In the genomic region with DNA sequence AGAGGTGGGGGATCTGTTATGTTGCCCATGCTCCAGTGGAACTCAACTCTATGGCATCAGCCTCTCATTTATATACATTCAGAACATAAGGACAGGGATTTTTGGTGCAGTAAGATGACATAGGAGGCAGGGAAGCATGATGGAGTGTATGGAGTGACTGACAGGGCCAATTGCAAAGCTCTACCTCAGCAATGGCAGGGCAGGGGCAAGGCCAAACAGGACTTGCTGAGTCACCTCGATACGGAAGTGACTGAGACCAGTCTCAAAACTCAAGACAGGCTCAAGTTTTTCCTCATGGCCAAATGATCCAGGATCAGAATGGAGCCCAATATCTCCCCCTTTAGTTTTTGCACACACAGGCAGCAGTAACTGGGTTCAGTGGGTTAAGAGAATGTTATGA, we compare ENCODE assay signal across 19 mouse cellular contexts. TPM values are rescaled to one million over a fixed set of nuclear protein-coding genes. Genes with fewer than 3 reads are reported as not detected.
DNase-seq lines count a peak whose midpoint lies in the region; ATAC-seq and TF ChIP-seq lines count a peak whose summit lies in the region.
"Had no signal": no experiment of that assay in that cellular context is flagged by ENCODE, and none has a peak within 500 bp of the region (broad histone marks: within the 10 kb centered on the region; RNA-seq: fewer than 3 reads in every experiment).

No protein-coding gene starts in this region.

- WGBS in forebrain, embryonic 16.5 days = 86% methylated on average over 2 of the region's 2 CpGs

- no peaks in the 10 kb centered on the region for H3K27me3 ChIP-seq in forebrain, embryonic 16.5 days (replicated peaks; ENCODE audit: control insufficient read depth, insufficient read depth, low read length)
- H3K27me3 ChIP-seq: embryonic facial prominence, embryonic 12.5 days; forebrain, embryonic 15.5 days; heart, embryonic 12.5 days; hindbrain, embryonic 12.5 days; Patski had no signal

- no peak overlapping the region for H3K4me3 ChIP-seq in gastrocnemius, adult 2 months
- H3K4me3 ChIP-seq in bone marrow macrophage, adult 2 months (ENCODE audit: insufficient read depth, low read length) = no peak overlapping the region
- H3K4me3 ChIP-seq in forebrain, embryonic 16.5 days (replicated peaks; ENCODE audit: low read length) = no peak overlapping the region
- H3K4me3 ChIP-seq: embryonic facial prominence, embryonic 12.5 days; forebrain, embryonic 15.5 days; heart, embryonic 12.5 days; hindbrain, embryonic 12.5 days had no signal

- peaks cover 14% of the 10 kb centered on the region for H3K4me1 ChIP-seq in bone marrow macrophage, adult 2 months (ENCODE audit: control insufficient read depth, insufficient read depth, low read length)
- H3K4me1 ChIP-seq in forebrain, embryonic 16.5 days (replicated peaks; ENCODE audit: control insufficient read depth, insufficient read depth, low read length) = no peaks in the 10 kb centered on the region
- H3K4me1 ChIP-seq: embryonic facial prominence, embryonic 12.5 days; forebrain, embryonic 15.5 days; heart, embryonic 12.5 days; hindbrain, embryonic 12.5 days had no signal

- peak overlapping the region; percentile 20 for H3K27ac ChIP-seq in gastrocnemius, adult 2 months
- peak overlapping the region; percentile 52 for H3K27ac ChIP-seq in bone marrow macrophage, adult 2 months (ENCODE audit: insufficient read depth, low read depth, low read length)
- H3K27ac ChIP-seq in forebrain, embryonic 16.5 days (ENCODE audit: low read length) = no peak overlapping the region
- H3K27ac ChIP-seq: embryonic facial prominence, embryonic 12.5 days; forebrain, embryonic 15.5 days; hindbrain, embryonic 12.5 days; hindbrain, postnatal 0 days had no signal

- H3K36me3 ChIP-seq in forebrain, embryonic 16.5 days (ENCODE audit: control insufficient read depth, insufficient read depth) = peaks cover 15% of the 10 kb centered on the region; the same call in 1 of the 2 replicates

- intact Hi-C loops in gastrocnemius, adult 2 months (cut with DNase I) = no loop called here
- intact Hi-C loops in gastrocnemius, postnatal 14 days (cut with DNase I; ENCODE audit: low total_unique reads) = no loop called here

- DNase-seq in gastrocnemius, adult 2 months = no peak
- no peak for DNase-seq in gastrocnemius, postnatal 14 days
- peak; percentile 33 for DNase-seq in 416B (ENCODE audit: low read depth)
- DNase-seq in ES-CJ7 (ENCODE audit: low read depth, low spot score) = peak; percentile 27
- DNase-seq in kidney, postnatal 10 days = no peak
- DNase-seq: cerebellum, adult 11-12 months; cerebellum, adult 9-10 months; cerebellum, postnatal 25 days; gastrocnemius, postnatal 25 days; kidney, adult 11 months had no signal

- TF ChIP-seq CTCF in gastrocnemius, adult 2 months (IDR thresholded peaks at IDR 0.05) = no peak
- no peak for TF ChIP-seq CTCF in bone marrow macrophage, adult 2 months (IDR thresholded peaks at IDR 0.05; ENCODE audit: low read depth, low read length)

- H3K4me2 ChIP-seq in forebrain, embryonic 16.5 days (ENCODE audit: low read length) = no peak overlapping the region
- H3K4me2 ChIP-seq: embryonic facial prominence, embryonic 12.5 days; forebrain, embryonic 15.5 days; heart, embryonic 12.5 days; hindbrain, embryonic 12.5 days had no signal

- no peak overlapping the region for H3K9ac ChIP-seq in forebrain, embryonic 16.5 days (replicated peaks; ENCODE audit: low read depth, low read length)
- H3K9ac ChIP-seq: embryonic facial prominence, embryonic 12.5 days; forebrain, embryonic 15.5 days; heart, embryonic 12.5 days; hindbrain, embryonic 12.5 days had no signal

- no peaks in the 10 kb centered on the region for H3K9me3 ChIP-seq in forebrain, embryonic 16.5 days (ENCODE audit: control insufficient read depth, low read length)
- H3K9me3 ChIP-seq: embryonic facial prominence, embryonic 12.5 days; forebrain, embryonic 15.5 days; heart, embryonic 12.5 days; hindbrain, embryonic 12.5 days had no signal

- ATAC-seq in forebrain, embryonic 16.5 days = no peak
- ATAC-seq: forebrain, embryonic 15.5 days; Patski had no signal

- TF ChIP-seq POLR2A in bone marrow macrophage, adult 2 months (IDR thresholded peaks at IDR 0.05; ENCODE audit: borderline replicate concordance, low read depth, low read length) = no peak

RNA-seq across cellular contexts. Expression of gene Ppp1r2, which starts 18.9 kb away (rescaled TPM):
- total RNA-seq in gastrocnemius, adult 2 months (2021) = 10 to 100 TPM; 78.9 to 89.0 TPM
- 10 to 100 TPM; 71.6 to 76.0 TPM for total RNA-seq in gastrocnemius, postnatal 14 days (2021)
- 45.4 and 57.8 TPM in 2 replicates for polyA plus RNA-seq in bone marrow macrophage, adult 2 months (2012; ENCODE audit: insufficient read depth, insufficient read length, missing spikeins)
- 83.3 and 101 TPM in 2 replicates for polyA plus RNA-seq in forebrain, embryonic 16.5 days (2015; fragmentation: Nextera tagmentation; extraction: Ambion mirVana)

RNA-seq across cellular contexts. Expression of gene Acap2, which starts 55.1 kb away (rescaled TPM):
- 10 to 100 TPM in 1 of 2 experiments, 1 to 10 TPM in 1; 9.5 to 10.8 TPM for total RNA-seq in gastrocnemius, adult 2 months (2021)
- total RNA-seq in gastrocnemius, postnatal 14 days (2021) = 10 to 100 TPM; 16.9 to 17.7 TPM
- polyA plus RNA-seq in bone marrow macrophage, adult 2 months (2012; ENCODE audit: insufficient read depth, insufficient read length, missing spikeins) = 55.2 and 62.9 TPM in 2 replicates
- 12.7 and 15.0 TPM in 2 replicates for polyA plus RNA-seq in forebrain, embryonic 16.5 days (2015; fragmentation: Nextera tagmentation; extraction: Ambion mirVana)

RNA-seq across cellular contexts. Expression of gene Apod, which starts 58.5 kb away (rescaled TPM):
- 10 to 100 TPM; 34.3 to 42.6 TPM for total RNA-seq in gastrocnemius, adult 2 months (2021)
- total RNA-seq in gastrocnemius, postnatal 14 days (2021) = 10 to 100 TPM; 11.1 to 24.4 TPM
- polyA plus RNA-seq in bone marrow macrophage, adult 2 months (2012; ENCODE audit: insufficient read depth, insufficient read length, missing spikeins) = 0.60 TPM in 1 of 2 replicates, not detected in the other
- 63.1 and 94.4 TPM in 2 replicates for polyA plus RNA-seq in forebrain, embryonic 16.5 days (2015; fragmentation: Nextera tagmentation; extraction: Ambion mirVana)
- total RNA-seq: granulocyte monocyte progenitor cell, adult 5-6 weeks had no signal
- polyA plus RNA-seq: Patski had no signal

Comparison
In these comparisons a context has a peak if more than half of its experiments do, and no peak if none do; other contexts are left out.
1. DNase-seq: peak in 416B (single experiment) and ES-CJ7 (single experiment); none in gastrocnemius, adult 2 months (single experiment), gastrocnemius, postnatal 14 days (single experiment) and kidney, postnatal 10 days (single experiment).